Comparison of ENCODE assay signal across 1 mouse cellular context in the genomic region with DNA sequence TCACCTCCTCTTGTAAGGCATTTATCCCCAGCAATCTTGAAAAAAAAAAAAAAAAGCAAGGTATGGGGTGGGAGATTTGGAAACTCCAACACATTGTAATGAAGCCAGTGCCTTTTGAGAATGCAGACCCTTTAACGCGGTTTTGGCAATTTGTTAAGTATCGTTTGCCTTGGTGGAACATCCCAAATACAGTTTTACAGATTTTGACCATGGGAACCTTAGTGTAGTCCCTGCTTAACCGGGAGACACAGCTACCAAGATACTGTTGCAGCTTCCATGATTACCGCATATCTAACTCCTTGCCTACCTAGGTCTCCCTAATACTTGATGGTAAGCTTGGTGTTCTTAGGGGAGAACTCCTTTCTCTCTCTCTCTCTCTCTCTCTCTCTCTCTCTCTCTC.
TF ChIP-seq lines count a peak whose summit lies in the region.

No protein-coding gene starts in this region.

TF ChIP-seq in MEL, 35 proteins besides CTCF, POLR2A, EP300 and RAD21:
- TF ChIP-seq RCOR1 (IDR thresholded peaks at IDR 0.05; ENCODE audit: low read depth, low read length) = no peak
TF ChIP-seq in MEL: peak in this region for 0.
